Mouse (Mus musculus): ENCODE data around the gene Slc22a4. TPM values are rescaled to one million over a fixed set of nuclear protein-coding genes. Genes with fewer than 3 reads are reported as not detected.
"Not testable (repeated sequence)": the region's sequence is repeated elsewhere in the genome, so short reads cannot be mapped to it uniquely, and the experiment has no call there.

Gene Slc22a4
- polyA plus RNA-seq, 1 experiment: 2.0 TPM

- Histone ChIP-seq H3K27me3 (ENCODE audit: control insufficient read depth, insufficient read depth, insufficient read length) (no peaks in the 10 kb centered on the region), H3K79me2 (ENCODE audit: control insufficient read depth, insufficient read depth) (no peaks in the 10 kb centered on the region), H3K4me2 (ENCODE audit: low read depth) (no peak overlapping the region), H3ac (ENCODE audit: control insufficient read depth, insufficient read length) (no peak overlapping the region), H3K36me3 (ENCODE audit: control insufficient read depth, insufficient read depth) (no peaks in the 10 kb centered on the region), H3K4me3 (no peak overlapping the region)
- no peak for TF ChIP-seq TCF3 (IDR thresholded peaks at IDR 0.05; ENCODE audit: insufficient read length, low read depth)
Observed at GRCm38 (mm10) chr11:54011255-54011654, 16.6 kb downstream of the Slc22a4 start.

GRCm38 (mm10) chr11:54008416-54008920 is 19.4 kb downstream of the Slc22a4 start:
- H3K36me3 ChIP-seq (ENCODE audit: control insufficient read depth, insufficient read depth): no peaks in the 10 kb centered on the region
- H3K79me2 ChIP-seq (ENCODE audit: control insufficient read depth, insufficient read depth): no peaks in the 10 kb centered on the region
- H3ac ChIP-seq (ENCODE audit: control insufficient read depth, insufficient read length): no peak overlapping the region
- H3K4me3 ChIP-seq: no peak overlapping the region
- no peak overlapping the region for H3K4me2 ChIP-seq (ENCODE audit: low read depth)
- TF ChIP-seq USF1 (IDR thresholded peaks at IDR 0.05; ENCODE audit: low read depth) (no peak), POLR2A (IDR thresholded peaks at IDR 0.05; ENCODE audit: insufficient read length, low read depth) (no peak), MYOG (IDR thresholded peaks at IDR 0.05; ENCODE audit: control insufficient read depth in 1 of 3, insufficient read depth in 1 of 3, insufficient read length in 2 of 3, low read depth in 2 of 3) (no peak), E2F4 (IDR thresholded peaks at IDR 0.05; ENCODE audit: insufficient read depth) (no peak), MAX (IDR thresholded peaks at IDR 0.05; ENCODE audit: low read depth) (no peak)
- H3K27me3 ChIP-seq (ENCODE audit: control insufficient read depth, insufficient read depth, insufficient read length): no peaks in the 10 kb centered on the region

- no peak overlapping the region for H3ac ChIP-seq (ENCODE audit: control insufficient read depth, insufficient read length)
- TF ChIP-seq POLR2AphosphoS2 (IDR thresholded peaks at IDR 0.05; ENCODE audit: insufficient read length, low read depth) (no peak), SRF (IDR thresholded peaks at IDR 0.05; ENCODE audit: control insufficient read depth, insufficient read length, low read depth) (no peak), MYOG (IDR thresholded peaks at IDR 0.05; ENCODE audit: control insufficient read depth in 1 of 3, insufficient read depth in 1 of 3, insufficient read length in 2 of 3, low read depth in 2 of 3) (no peak), REST (IDR thresholded peaks at IDR 0.05; ENCODE audit: insufficient read depth, insufficient read length) (no peak), CEBPB (IDR thresholded peaks at IDR 0.05; ENCODE audit: insufficient read depth, poor library complexity, severe bottlenecking) (no peak), MYOD1 (IDR thresholded peaks at IDR 0.05; ENCODE audit: control insufficient read depth in 1 of 3, insufficient read length in 2 of 3, low read depth in 2 of 3) (no peak), TCF3 (IDR thresholded peaks at IDR 0.05; ENCODE audit: insufficient read length, low read depth) (no peak), POLR2A (IDR thresholded peaks at IDR 0.05; ENCODE audit: insufficient read length, low read depth) (no peak), TCF12 (IDR thresholded peaks at IDR 0.05; ENCODE audit: insufficient read depth, poor library complexity, severe bottlenecking) (no peak), E2F4 (IDR thresholded peaks at IDR 0.05; ENCODE audit: insufficient read depth) (no peak), USF1 (IDR thresholded peaks at IDR 0.05; ENCODE audit: low read depth) (no peak), MAX (IDR thresholded peaks at IDR 0.05; ENCODE audit: low read depth) (no peak)
- H3K36me3 ChIP-seq (ENCODE audit: control insufficient read depth, insufficient read depth): no peaks in the 10 kb centered on the region
- no peaks in the 10 kb centered on the region for H3K79me2 ChIP-seq (ENCODE audit: control insufficient read depth, insufficient read depth)
- no peaks in the 10 kb centered on the region for H3K27me3 ChIP-seq (ENCODE audit: control insufficient read depth, insufficient read depth, insufficient read length)
- H3K4me3 ChIP-seq: no peak overlapping the region
- H3K4me2 ChIP-seq (ENCODE audit: low read depth): no peak overlapping the region
Observed at GRCm38 (mm10) chr11:54007717-54008116, 20.2 kb downstream of the Slc22a4 start.

GRCm38 (mm10) chr11:54006901-54007300 is 21.0 kb downstream of the Slc22a4 start:
- no peaks in the 10 kb centered on the region for H3K27me3 ChIP-seq (ENCODE audit: control insufficient read depth, insufficient read depth, insufficient read length)
- H3K4me3 ChIP-seq: no peak overlapping the region
- H3K79me2 ChIP-seq (ENCODE audit: control insufficient read depth, insufficient read depth): no peaks in the 10 kb centered on the region
- no peak overlapping the region for H3K4me2 ChIP-seq (ENCODE audit: low read depth)
- H3ac ChIP-seq (ENCODE audit: control insufficient read depth, insufficient read length): no peak overlapping the region
- no peak for TF ChIP-seq POLR2A (IDR thresholded peaks at IDR 0.05; ENCODE audit: insufficient read length, low read depth)
- no peak for TF ChIP-seq MAX (IDR thresholded peaks at IDR 0.05; ENCODE audit: low read depth)
- TF ChIP-seq MYOD1 (IDR thresholded peaks at IDR 0.05; ENCODE audit: control insufficient read depth in 1 of 3, insufficient read length in 2 of 3, low read depth in 2 of 3): no peak
- no peak for TF ChIP-seq POLR2AphosphoS2 (IDR thresholded peaks at IDR 0.05; ENCODE audit: insufficient read length, low read depth)
- no peak for TF ChIP-seq CEBPB (IDR thresholded peaks at IDR 0.05; ENCODE audit: insufficient read depth, poor library complexity, severe bottlenecking)
- no peak for TF ChIP-seq USF1 (IDR thresholded peaks at IDR 0.05; ENCODE audit: low read depth)
- no peak for TF ChIP-seq MYOG (IDR thresholded peaks at IDR 0.05; ENCODE audit: control insufficient read depth in 1 of 3, insufficient read depth in 1 of 3, insufficient read length in 2 of 3, low read depth in 2 of 3)
- TF ChIP-seq SRF (IDR thresholded peaks at IDR 0.05; ENCODE audit: control insufficient read depth, insufficient read length, low read depth): no peak
- no peak for TF ChIP-seq TCF12 (IDR thresholded peaks at IDR 0.05; ENCODE audit: insufficient read depth, poor library complexity, severe bottlenecking)
- no peak for TF ChIP-seq TCF3 (IDR thresholded peaks at IDR 0.05; ENCODE audit: insufficient read length, low read depth)
- no peak for TF ChIP-seq E2F4 (IDR thresholded peaks at IDR 0.05; ENCODE audit: insufficient read depth)
- no peak for TF ChIP-seq REST (IDR thresholded peaks at IDR 0.05; ENCODE audit: insufficient read depth, insufficient read length)
- no peaks in the 10 kb centered on the region for H3K36me3 ChIP-seq (ENCODE audit: control insufficient read depth, insufficient read depth)

- not testable (repeated sequence) for H3ac ChIP-seq (ENCODE audit: control insufficient read depth, insufficient read length); H3K27me3 ChIP-seq (ENCODE audit: control insufficient read depth, insufficient read depth, insufficient read length); H3K4me3 ChIP-seq; H3K4me2 ChIP-seq (ENCODE audit: low read depth); H3K36me3 ChIP-seq (ENCODE audit: control insufficient read depth, insufficient read depth); H3K79me2 ChIP-seq (ENCODE audit: control insufficient read depth, insufficient read depth)
Observed at GRCm38 (mm10) chr11:54006362-54006761, 21.5 kb downstream of the Slc22a4 start.

Measured in myocyte (in vitro differentiated cells).